Mouse (Mus musculus) neural tube, embryonic 14.5 days (tissue): Measurements from ENCODE around the gene Ubtd1. TPM values are rescaled to one million over a fixed set of nuclear protein-coding genes. Genes with fewer than 3 reads are reported as not detected.

ENCODE experiments used
- ATAC-seq: fragments of 200-750 bp; cut with Nextera tagmentation; 2 replicates; pipeline ENCODE4 v1.8.0; 2017; ENCODE audit warnings: low read depth, mild to moderate bottlenecking, moderate TSS enrichment, moderate library complexity
- H3K27ac ChIP-seq: fragments of 300-500 bp; sonication (generic); 2 replicates; pipeline ENCODE4 v1.5.1; 2014; ENCODE audit warnings: low read depth, mild to moderate bottlenecking, control low read depth, low read length, moderate library complexity, mixed read lengths
- H3K27me3 ChIP-seq: fragments of 300-500 bp; sonication (generic); 2 replicates; pipeline ENCODE4 v1.6.1; 2014; ENCODE audit warnings: low read length; ENCODE audit not compliant: control insufficient read depth, insufficient read depth
- H3K36me3 ChIP-seq: fragments of 300-500 bp; sonication (generic); 2 replicates; pipeline ENCODE4 v1.6.1; 2014; ENCODE audit warnings: low read length, mixed read lengths; ENCODE audit not compliant: control insufficient read depth, insufficient read depth
- H3K4me1 ChIP-seq: fragments of 300-500 bp; sonication (generic); 2 replicates; pipeline ENCODE4 v1.6.1; 2014; ENCODE audit warnings: low read length; ENCODE audit not compliant: control insufficient read depth, insufficient read depth
- H3K4me2 ChIP-seq: fragments of 300-500 bp; sonication (generic); 2 replicates; pipeline ENCODE4 v1.6.1; 2014; ENCODE audit warnings: mild to moderate bottlenecking, low read depth, low read length, control low read depth
- H3K4me3 ChIP-seq: fragments of 300-500 bp; sonication (generic); 2 replicates; pipeline ENCODE4 v1.5.1; 2014; ENCODE audit warnings: low read depth, low read length, control low read depth, mixed read lengths
- H3K9ac ChIP-seq: fragments of 300-500 bp; sonication (generic); replicated peaks from 2 replicates; pipeline ENCODE4 v1.6.1; 2014; ENCODE audit warnings: low read depth, mild to moderate bottlenecking, control low read depth, low read length, mixed read lengths
- H3K9me3 ChIP-seq: fragments of 300-500 bp; sonication (generic); 2 replicates; pipeline ENCODE4 v1.6.1; 2016; ENCODE audit warnings: low read length; ENCODE audit not compliant: control insufficient read depth
- WGBS: fragments of 180-500 bp; shearing (Covaris S2); extraction: QIAGEN DNeasy Blood & Tissue Kit; methylation state at CpG from one replicate; pipeline ENCODE4 v1.1.7; 2014; 5-methylcytosine and 5-hydroxymethylcytosine counted together
- polyA plus RNA-seq: library from polyadenylated mRNA; unstranded; fragments of >200 nt; fragmentation: Nextera tagmentation; extraction: Ambion mirVana; gene quantifications from 2 replicates; pipeline ENCODE4 v1.2.1, GENCODE M21; 2014

The Ubtd1 gene
- polyA plus RNA-seq, 1 experiment from 2014 or later, result 8.2 TPM

- H3K27ac ChIP-seq, result no peak overlapping the region
- no peaks in the 10 kb centered on the region for H3K4me1 ChIP-seq
- H3K36me3 ChIP-seq, result no peaks in the 10 kb centered on the region
- H3K4me2 ChIP-seq, result no peak overlapping the region
- H3K9me3 ChIP-seq, result no peaks in the 10 kb centered on the region
- ATAC-seq, result no peak
- H3K9ac ChIP-seq, result no peak overlapping the region
- H3K27me3 ChIP-seq, result no peaks in the 10 kb centered on the region
- WGBS, result 94% methylated on average over 6 of the region's 6 CpGs
- H3K4me3 ChIP-seq, result no peak overlapping the region
Observed at GRCm38 (mm10) chr19:42043988-42044387, 62.4 kb downstream of the Ubtd1 start.

GRCm38 (mm10) chr19:42045269-42046102 lies 63.9 kb downstream of the Ubtd1 start, which contains the start of gene Hoga1:
Gene Hoga1, plus strand, starts transcription at chr19:42045610.
- Histone ChIP-seq H3K4me2 (peak within 1 kb of the TSS; percentile 21; the same call in 1 of the 2 replicates), H3K27me3 (no peaks in the 10 kb centered on the region), H3K4me3 (peak within 1 kb of the TSS; percentile 6; the same call in 1 of the 2 replicates), H3K36me3 (no peaks in the 10 kb centered on the region), H3K27ac (no peak within 1 kb of the TSS), H3K9ac (no peak within 1 kb of the TSS), H3K4me1 (no peaks in the 10 kb centered on the region), H3K9me3 (no peaks in the 10 kb centered on the region)
- peak; percentile 88 for ATAC-seq
- 28% methylated on average over 23 of the region's 23 CpGs for WGBS

GRCm38 (mm10) chr19:42050251-42050650 lies 68.7 kb downstream of the Ubtd1 start:
- Histone ChIP-seq H3K4me1 (no peaks in the 10 kb centered on the region), H3K9ac (no peak overlapping the region), H3K4me2 (no peak overlapping the region), H3K36me3 (no peaks in the 10 kb centered on the region), H3K27ac (no peak overlapping the region), H3K27me3 (no peaks in the 10 kb centered on the region), H3K9me3 (no peaks in the 10 kb centered on the region), H3K4me3 (no peak overlapping the region)
- 89% methylated on average over 1 of the region's 1 CpGs for WGBS
- ATAC-seq, result no peak

- Histone ChIP-seq H3K9ac (no peak overlapping the region), H3K36me3 (no peaks in the 10 kb centered on the region), H3K4me2 (no peak overlapping the region), H3K27me3 (no peaks in the 10 kb centered on the region), H3K27ac (no peak overlapping the region), H3K4me3 (no peak overlapping the region), H3K4me1 (no peaks in the 10 kb centered on the region), H3K9me3 (no peaks in the 10 kb centered on the region)
- WGBS, result 88% methylated on average over 3 of the region's 3 CpGs
- ATAC-seq, result no peak
Observed at GRCm38 (mm10) chr19:42051351-42051750, 69.8 kb downstream of the Ubtd1 start.

- no peak within 1 kb of the TSS for H3K4me2 ChIP-seq
- H3K9ac ChIP-seq, result no peak within 1 kb of the TSS
- no peak within 1 kb of the TSS for H3K4me3 ChIP-seq
- 77% methylated on average over 4 of the region's 4 CpGs for WGBS
- no peaks in the 10 kb centered on the region for H3K4me1 ChIP-seq
- H3K27me3 ChIP-seq, result no peaks in the 10 kb centered on the region
- no peaks in the 10 kb centered on the region for H3K36me3 ChIP-seq
- H3K27ac ChIP-seq, result no peak within 1 kb of the TSS
- no peak for ATAC-seq
- H3K9me3 ChIP-seq, result no peaks in the 10 kb centered on the region
Observed at GRCm38 (mm10) chr19:42051948-42052347, 70.4 kb downstream of the Ubtd1 start, which contains the start of gene 4933411K16Rik. Gene 4933411K16Rik, plus strand, starts transcription at chr19:42052248.

- ATAC-seq, result no peak
- 87% methylated on average over 6 of the region's 6 CpGs for WGBS
- no peak overlapping the region for H3K27ac ChIP-seq
- no peaks in the 10 kb centered on the region for H3K4me1 ChIP-seq
- no peaks in the 10 kb centered on the region for H3K9me3 ChIP-seq
- H3K4me3 ChIP-seq, result no peak overlapping the region
- H3K9ac ChIP-seq, result no peak overlapping the region
- H3K27me3 ChIP-seq, result no peaks in the 10 kb centered on the region
- H3K4me2 ChIP-seq, result no peak overlapping the region
- no peaks in the 10 kb centered on the region for H3K36me3 ChIP-seq
Observed at GRCm38 (mm10) chr19:42054255-42054654, 72.7 kb downstream of the Ubtd1 start.

GRCm38 (mm10) chr19:42055881-42056280 lies 74.3 kb downstream of the Ubtd1 start:
- Histone ChIP-seq H3K9ac (no peak overlapping the region), H3K9me3 (no peaks in the 10 kb centered on the region), H3K4me3 (no peak overlapping the region), H3K36me3 (no peaks in the 10 kb centered on the region), H3K27ac (no peak overlapping the region), H3K4me1 (no peaks in the 10 kb centered on the region), H3K27me3 (no peaks in the 10 kb centered on the region), H3K4me2 (no peak overlapping the region)
- 58% methylated on average over 2 of the region's 2 CpGs for WGBS
- ATAC-seq, result no peak

- no peak overlapping the region for H3K4me2 ChIP-seq
- ATAC-seq, result no peak
- H3K4me1 ChIP-seq, result no peaks in the 10 kb centered on the region
- no peaks in the 10 kb centered on the region for H3K9me3 ChIP-seq
- no peaks in the 10 kb centered on the region for H3K36me3 ChIP-seq
- H3K4me3 ChIP-seq, result no peak overlapping the region
- no peaks in the 10 kb centered on the region for H3K27me3 ChIP-seq
- no peak overlapping the region for H3K9ac ChIP-seq
- no peak overlapping the region for H3K27ac ChIP-seq
- WGBS, result 79% methylated on average over 6 of the region's 6 CpGs
Observed at GRCm38 (mm10) chr19:42056719-42057409, 75.3 kb downstream of the Ubtd1 start.

- Histone ChIP-seq H3K9ac (no peak overlapping the region), H3K27ac (no peak overlapping the region), H3K4me1 (no peaks in the 10 kb centered on the region), H3K4me3 (no peak overlapping the region), H3K4me2 (no peak overlapping the region), H3K36me3 (no peaks in the 10 kb centered on the region), H3K9me3 (no peaks in the 10 kb centered on the region), H3K27me3 (no peaks in the 10 kb centered on the region)
- no peak for ATAC-seq
- WGBS, result 79% methylated on average over 7 of the region's 7 CpGs
Observed at GRCm38 (mm10) chr19:42058426-42058825, 76.9 kb downstream of the Ubtd1 start.
